Comparison of ENCODE assay signal across 16 mouse cellular contexts in genomic region chr1:16809370-16810150, GRCm38 (mm10).
DNase-seq lines count a peak whose midpoint lies in the region; ATAC-seq lines count a peak whose summit lies in the region.
"Had no signal": no experiment of that assay in that cellular context is flagged by ENCODE, and none has a peak within 500 bp of the region (broad histone marks: within the 10 kb centered on the region; RNA-seq: fewer than 3 reads in every experiment).

No protein-coding gene starts in this region.

- no peak overlapping the region for H3K4me3 ChIP-seq in forebrain, embryonic 14.5 days (ENCODE audit: low read depth, low read length)
- H3K4me3 ChIP-seq in forebrain, embryonic 10.5 days = no peak overlapping the region
- H3K4me3 ChIP-seq in forebrain, embryonic 16.5 days (replicated peaks; ENCODE audit: low read length) = no peak overlapping the region
- no peak overlapping the region for H3K4me3 ChIP-seq in intestine, embryonic 16.5 days (ENCODE audit: low read length)
- H3K4me3 ChIP-seq: embryonic facial prominence, embryonic 13.5 days had no signal

- H3K27me3 ChIP-seq in forebrain, embryonic 14.5 days (replicated peaks; ENCODE audit: control insufficient read depth, insufficient read depth, low read length) = no peaks in the 10 kb centered on the region
- no peaks in the 10 kb centered on the region for H3K27me3 ChIP-seq in forebrain, embryonic 10.5 days (ENCODE audit: poor library complexity, severe bottlenecking)
- H3K27me3 ChIP-seq in forebrain, embryonic 16.5 days (replicated peaks; ENCODE audit: control insufficient read depth, insufficient read depth, low read length) = no peaks in the 10 kb centered on the region
- H3K27me3 ChIP-seq in intestine, embryonic 16.5 days (replicated peaks; ENCODE audit: control insufficient read depth, insufficient read depth, low read length) = no peaks in the 10 kb centered on the region
- H3K27me3 ChIP-seq: embryonic facial prominence, embryonic 13.5 days had no signal

- H3K9ac ChIP-seq in forebrain, embryonic 14.5 days (ENCODE audit: low read length) = no peak overlapping the region
- H3K9ac ChIP-seq in forebrain, embryonic 16.5 days (replicated peaks; ENCODE audit: low read depth, low read length) = no peak overlapping the region
- no peak overlapping the region for H3K9ac ChIP-seq in intestine, embryonic 16.5 days (ENCODE audit: low read depth, low read length)
- H3K9ac ChIP-seq: embryonic facial prominence, embryonic 13.5 days had no signal

- H3K4me1 ChIP-seq in forebrain, embryonic 14.5 days (ENCODE audit: control insufficient read depth, insufficient read depth, low read length) = no peaks in the 10 kb centered on the region
- H3K4me1 ChIP-seq in forebrain, embryonic 10.5 days = no peaks in the 10 kb centered on the region
- no peaks in the 10 kb centered on the region for H3K4me1 ChIP-seq in forebrain, embryonic 16.5 days (replicated peaks; ENCODE audit: control insufficient read depth, insufficient read depth, low read length)
- no peaks in the 10 kb centered on the region for H3K4me1 ChIP-seq in intestine, embryonic 16.5 days (ENCODE audit: control insufficient read depth, insufficient read depth, low read length)
- H3K4me1 ChIP-seq: embryonic facial prominence, embryonic 13.5 days had no signal

- WGBS in forebrain, embryonic 14.5 days = 89% methylated on average over 10 of the region's 10 CpGs
- WGBS in forebrain, embryonic 10.5 days = 93% methylated on average over 10 of the region's 10 CpGs
- 92% methylated on average over 10 of the region's 10 CpGs for WGBS in forebrain, embryonic 16.5 days
- WGBS in intestine, embryonic 16.5 days = 92% methylated on average over 10 of the region's 10 CpGs

- no peak overlapping the region for H3K27ac ChIP-seq in forebrain, embryonic 14.5 days (ENCODE audit: low read depth, low read length)
- H3K27ac ChIP-seq in forebrain, embryonic 10.5 days = no peak overlapping the region
- H3K27ac ChIP-seq in forebrain, embryonic 16.5 days (ENCODE audit: low read length) = no peak overlapping the region
- H3K27ac ChIP-seq in intestine, embryonic 16.5 days (ENCODE audit: low read length) = no peak overlapping the region
- H3K27ac ChIP-seq: embryonic facial prominence, embryonic 13.5 days; stomach, postnatal 0 days had no signal

- H3K4me2 ChIP-seq in forebrain, embryonic 14.5 days (ENCODE audit: low read length) = no peak overlapping the region
- no peak overlapping the region for H3K4me2 ChIP-seq in forebrain, embryonic 16.5 days (ENCODE audit: low read length)
- H3K4me2 ChIP-seq in intestine, embryonic 16.5 days (ENCODE audit: low read depth, low read length) = no peak overlapping the region
- H3K4me2 ChIP-seq: embryonic facial prominence, embryonic 13.5 days; midbrain, embryonic 11.5 days had no signal

- intact Hi-C loops in gastrocnemius, postnatal 36 days (cut with DNase I) = no loop called here

- no peaks in the 10 kb centered on the region for H3K9me3 ChIP-seq in forebrain, embryonic 14.5 days (replicated peaks; ENCODE audit: control insufficient read depth, low read length)
- no peaks in the 10 kb centered on the region for H3K9me3 ChIP-seq in forebrain, embryonic 10.5 days
- no peaks in the 10 kb centered on the region for H3K9me3 ChIP-seq in forebrain, embryonic 16.5 days (ENCODE audit: control insufficient read depth, low read length)
- H3K9me3 ChIP-seq in intestine, embryonic 16.5 days (ENCODE audit: control insufficient read depth, low read length) = no peaks in the 10 kb centered on the region
- H3K9me3 ChIP-seq: embryonic facial prominence, embryonic 13.5 days had no signal

- DNase-seq in forebrain, embryonic 14.5 days (ENCODE audit: low spot score) = peak; percentile 26
- no peak for DNase-seq in forebrain, embryonic 10.5 days (ENCODE audit: extremely low spot score, low spot score)
- DNase-seq in right cerebral cortex, adult 2 months (ENCODE audit: low spot score in 2 of 2) = peak; percentile 17 to 32
- DNase-seq in right cerebral cortex, postnatal 25 days = no peak
- no peak for DNase-seq in gastrocnemius, postnatal 36 days
- DNase-seq: kidney, adult 8-10 months; kidney, postnatal 36 days; left cerebral cortex, postnatal 4 days; lung, adult 2 months; lung, postnatal 4 days; thymus, postnatal 14 days had no signal

- ATAC-seq in forebrain, embryonic 14.5 days = 0 out of 2 replicates have a peak, but pooled peaks have one; percentile 34
- peak; percentile 45; the same call in 1 of the 2 replicates for ATAC-seq in forebrain, embryonic 16.5 days
- no peak for ATAC-seq in intestine, embryonic 16.5 days

- no peaks in the 10 kb centered on the region for H3K36me3 ChIP-seq in forebrain, embryonic 14.5 days (ENCODE audit: control insufficient read depth, insufficient read depth, low read length)
- H3K36me3 ChIP-seq in forebrain, embryonic 10.5 days (replicated peaks) = no peaks in the 10 kb centered on the region
- H3K36me3 ChIP-seq in forebrain, embryonic 16.5 days (ENCODE audit: control insufficient read depth, insufficient read depth) = no peaks in the 10 kb centered on the region
- H3K36me3 ChIP-seq in intestine, embryonic 16.5 days (ENCODE audit: control insufficient read depth, insufficient read depth, low read length) = no peaks in the 10 kb centered on the region
- H3K36me3 ChIP-seq: embryonic facial prominence, embryonic 13.5 days had no signal

Comparison
In these comparisons a context has a peak if more than half of its experiments do, and no peak if none do; other contexts are left out.
1. DNase-seq: peak in forebrain, embryonic 14.5 days (single experiment) and right cerebral cortex, adult 2 months (2 of 2); none in forebrain, embryonic 10.5 days (single experiment), right cerebral cortex, postnatal 25 days (single experiment) and gastrocnemius, postnatal 36 days (0 of 2).